Mouse (Mus musculus): ENCODE measurements around the gene Hif3a.
A peak's percentile ranks its signal among the peaks of the same experiment; 100 is the strongest.

DNA sequence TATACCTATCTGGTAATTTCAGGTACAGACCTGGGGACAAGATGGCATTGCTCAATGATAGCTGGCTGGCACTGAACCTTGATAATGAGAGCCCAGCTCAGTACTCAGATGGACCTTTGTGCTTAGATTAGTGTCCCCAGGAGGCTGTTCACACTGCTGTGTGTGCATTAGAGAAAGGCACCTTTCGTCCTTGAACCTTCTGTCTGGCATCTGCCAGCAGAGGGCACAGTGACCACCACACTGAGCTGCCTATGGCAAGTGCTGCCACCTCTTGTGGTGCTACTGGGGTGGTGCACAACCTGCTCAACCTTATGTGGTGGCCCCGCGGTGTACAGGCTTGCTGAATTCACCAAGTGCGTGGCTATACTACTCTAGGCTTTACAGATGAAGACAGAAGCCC is 54.9 kb downstream of the Hif3a start:
- TF ChIP-seq CTCF (IDR thresholded peaks at IDR 0.05; ENCODE audit: low read depth): peak; percentile 88
- no peak for TF ChIP-seq EP300 (IDR thresholded peaks at IDR 0.05; ENCODE audit: low read depth)

Data from liver, postnatal 0 days (tissue).